Mouse (Mus musculus): ENCODE results near the gene Rbfox2. TPM values are rescaled to one million over a fixed set of nuclear protein-coding genes. Genes with fewer than 3 reads are reported as not detected.
"Not testable (repeated sequence)": the region's sequence is repeated elsewhere in the genome, so short reads cannot be mapped to it uniquely, and the experiment has no call there.

Gene Rbfox2
- polyA plus RNA-seq, 1 experiment from 2014 or later: 119 TPM

GRCm38 (mm10) chr15:77290352-77290751 is 16.5 kb downstream of the Rbfox2 start:
- WGBS: 82% methylated on average over 2 of the region's 2 CpGs
- no peak overlapping the region for H3K9ac ChIP-seq
- H3K36me3 ChIP-seq (replicated peaks): no peaks in the 10 kb centered on the region
- H3K4me2 ChIP-seq: no peak overlapping the region
- H3K27me3 ChIP-seq: no peaks in the 10 kb centered on the region
- no peak overlapping the region for H3K4me3 ChIP-seq (replicated peaks)
- no peaks in the 10 kb centered on the region for H3K9me3 ChIP-seq
- no peak overlapping the region for H3K27ac ChIP-seq
- ATAC-seq (ENCODE audit: low FRiP score): no peak
- H3K4me1 ChIP-seq: peaks cover 11% of the 10 kb centered on the region

GRCm38 (mm10) chr15:77280130-77280529 is 26.7 kb downstream of the Rbfox2 start:
- Histone ChIP-seq H3K9me3 (no peaks in the 10 kb centered on the region), H3K36me3 (replicated peaks) (no peaks in the 10 kb centered on the region), H3K4me2 (no peak overlapping the region), H3K4me1 (peaks cover 16% of the 10 kb centered on the region), H3K27me3 (no peaks in the 10 kb centered on the region), H3K4me3 (replicated peaks) (no peak overlapping the region), H3K27ac (no peak overlapping the region), H3K9ac (no peak overlapping the region)
- ATAC-seq (ENCODE audit: low FRiP score): no peak
- 100% methylated on average over 1 of the region's 1 CpGs for WGBS

GRCm38 (mm10) chr15:77278825-77279224 is 28.0 kb downstream of the Rbfox2 start:
- H3K4me2 ChIP-seq: no peak overlapping the region
- H3K36me3 ChIP-seq (replicated peaks): no peaks in the 10 kb centered on the region
- no peaks in the 10 kb centered on the region for H3K27me3 ChIP-seq
- no peak for ATAC-seq (ENCODE audit: low FRiP score)
- WGBS: 80% methylated on average over 5 of the region's 5 CpGs
- no peak overlapping the region for H3K27ac ChIP-seq
- H3K9me3 ChIP-seq: no peaks in the 10 kb centered on the region
- no peak overlapping the region for H3K9ac ChIP-seq
- H3K4me1 ChIP-seq: peaks cover 16% of the 10 kb centered on the region
- H3K4me3 ChIP-seq (replicated peaks): no peak overlapping the region

- H3K4me3 ChIP-seq (replicated peaks): no peak overlapping the region
- peaks cover 16% of the 10 kb centered on the region for H3K4me1 ChIP-seq
- H3K9ac ChIP-seq: no peak overlapping the region
- no peaks in the 10 kb centered on the region for H3K27me3 ChIP-seq
- H3K36me3 ChIP-seq (replicated peaks): no peaks in the 10 kb centered on the region
- WGBS: 83% methylated on average over 3 of the region's 3 CpGs
- no peak overlapping the region for H3K4me2 ChIP-seq
- no peaks in the 10 kb centered on the region for H3K9me3 ChIP-seq
- no peak overlapping the region for H3K27ac ChIP-seq
- no peak for ATAC-seq (ENCODE audit: low FRiP score)
Observed at GRCm38 (mm10) chr15:77276838-77277725, 29.7 kb downstream of the Rbfox2 start.

GRCm38 (mm10) chr15:77276300-77276699 is 30.5 kb downstream of the Rbfox2 start:
- Histone ChIP-seq H3K27ac (0 out of 2 replicates have a peak overlapping the region, but pooled peaks have one; percentile 31), H3K9me3 (no peaks in the 10 kb centered on the region), H3K4me3 (replicated peaks) (no peak overlapping the region), H3K27me3 (no peaks in the 10 kb centered on the region), H3K9ac (no peak overlapping the region), H3K36me3 (replicated peaks) (no peaks in the 10 kb centered on the region), H3K4me1 (peaks cover 16% of the 10 kb centered on the region), H3K4me2 (no peak overlapping the region)
- no peak for ATAC-seq (ENCODE audit: low FRiP score)
- 70% methylated on average over 1 of the region's 1 CpGs for WGBS

- Histone ChIP-seq H3K36me3 (replicated peaks) (no peaks in the 10 kb centered on the region), H3K4me2 (no peak overlapping the region), H3K9ac (no peak overlapping the region), H3K27ac (no peak overlapping the region), H3K4me3 (replicated peaks) (no peak overlapping the region), H3K9me3 (no peaks in the 10 kb centered on the region), H3K4me1 (peaks cover 16% of the 10 kb centered on the region), H3K27me3 (no peaks in the 10 kb centered on the region)
- 91% methylated on average over 2 of the region's 2 CpGs for WGBS
- no peak for ATAC-seq (ENCODE audit: low FRiP score)
Observed at GRCm38 (mm10) chr15:77275572-77275971, 31.2 kb downstream of the Rbfox2 start.

GRCm38 (mm10) chr15:77273947-77274346 is 32.9 kb downstream of the Rbfox2 start:
- Histone ChIP-seq H3K4me1 (peaks cover 16% of the 10 kb centered on the region), H3K9ac (no peak overlapping the region), H3K27me3 (no peaks in the 10 kb centered on the region), H3K4me2 (no peak overlapping the region), H3K36me3 (replicated peaks) (no peaks in the 10 kb centered on the region), H3K9me3 (no peaks in the 10 kb centered on the region), H3K27ac (no peak overlapping the region), H3K4me3 (replicated peaks) (no peak overlapping the region)
- 92% methylated on average over 6 of the region's 6 CpGs for WGBS
- ATAC-seq (ENCODE audit: low FRiP score): no peak

- Histone ChIP-seq H3K36me3 (replicated peaks) (no peaks in the 10 kb centered on the region), H3K27ac (no peak overlapping the region), H3K4me2 (no peak overlapping the region), H3K9me3 (no peaks in the 10 kb centered on the region), H3K9ac (no peak overlapping the region), H3K27me3 (no peaks in the 10 kb centered on the region), H3K4me3 (replicated peaks) (no peak overlapping the region), H3K4me1 (peaks cover 25% of the 10 kb centered on the region)
- WGBS: 92% methylated on average over 5 of the region's 5 CpGs
- no peak for ATAC-seq (ENCODE audit: low FRiP score)
Observed at GRCm38 (mm10) chr15:77271285-77271684, 35.5 kb downstream of the Rbfox2 start.

GRCm38 (mm10) chr15:77269496-77269895 is 37.3 kb downstream of the Rbfox2 start:
- not testable (repeated sequence) for H3K4me3 ChIP-seq (replicated peaks); ATAC-seq (ENCODE audit: low FRiP score); H3K36me3 ChIP-seq (replicated peaks); H3K27me3 ChIP-seq; H3K27ac ChIP-seq; H3K4me2 ChIP-seq; H3K9me3 ChIP-seq; H3K9ac ChIP-seq
- 90% methylated on average over 1 of the region's 1 CpGs for WGBS
- peaks cover 29% of the 10 kb centered on the region for H3K4me1 ChIP-seq

GRCm38 (mm10) chr15:77268415-77268814 is 38.4 kb downstream of the Rbfox2 start:
- Histone ChIP-seq H3K4me2 (no peak overlapping the region), H3K9ac (no peak overlapping the region), H3K4me1 (peaks cover 29% of the 10 kb centered on the region), H3K4me3 (replicated peaks) (no peak overlapping the region), H3K27ac (no peak overlapping the region), H3K9me3 (no peaks in the 10 kb centered on the region), H3K36me3 (replicated peaks) (no peaks in the 10 kb centered on the region), H3K27me3 (no peaks in the 10 kb centered on the region)
- WGBS: 73% methylated on average over 3 of the region's 3 CpGs
- ATAC-seq (ENCODE audit: low FRiP score): no peak

- ATAC-seq (ENCODE audit: low FRiP score): no peak
- Histone ChIP-seq H3K36me3 (replicated peaks) (no peaks in the 10 kb centered on the region), H3K27ac (no peak overlapping the region), H3K27me3 (no peaks in the 10 kb centered on the region), H3K4me1 (peaks cover 29% of the 10 kb centered on the region), H3K4me3 (replicated peaks) (no peak overlapping the region), H3K9me3 (no peaks in the 10 kb centered on the region), H3K9ac (no peak overlapping the region), H3K4me2 (no peak overlapping the region)
- WGBS: 28% methylated on average over 4 of the region's 4 CpGs
Observed at GRCm38 (mm10) chr15:77265318-77265717, 41.5 kb downstream of the Rbfox2 start.

GRCm38 (mm10) chr15:77264314-77264713 is 42.5 kb downstream of the Rbfox2 start:
- Histone ChIP-seq H3K9me3 (no peaks in the 10 kb centered on the region), H3K4me2 (no peak overlapping the region), H3K4me1 (peaks cover 29% of the 10 kb centered on the region), H3K27me3 (no peaks in the 10 kb centered on the region), H3K27ac (no peak overlapping the region), H3K4me3 (replicated peaks) (no peak overlapping the region), H3K9ac (no peak overlapping the region), H3K36me3 (replicated peaks) (no peaks in the 10 kb centered on the region)
- no peak for ATAC-seq (ENCODE audit: low FRiP score)
- WGBS: 92% methylated on average over 5 of the region's 5 CpGs

- H3K9ac ChIP-seq: no peak overlapping the region
- H3K36me3 ChIP-seq (replicated peaks): no peaks in the 10 kb centered on the region
- H3K9me3 ChIP-seq: no peaks in the 10 kb centered on the region
- H3K27ac ChIP-seq: no peak overlapping the region
- no peak overlapping the region for H3K4me2 ChIP-seq
- no peak overlapping the region for H3K4me3 ChIP-seq (replicated peaks)
- ATAC-seq (ENCODE audit: low FRiP score): no peak
- H3K4me1 ChIP-seq: peaks cover 31% of the 10 kb centered on the region
- WGBS: 94% methylated on average over 2 of the region's 2 CpGs
- no peaks in the 10 kb centered on the region for H3K27me3 ChIP-seq
Observed at GRCm38 (mm10) chr15:77262782-77263181, 44.0 kb downstream of the Rbfox2 start.

All from forebrain, embryonic 12.5 days (tissue).